Mouse (Mus musculus) forelimb bud, embryonic 11.5 days (tissue): ENCODE measurements around the gene Otulinl.

Experiments used
- DNase-seq: peaks from one replicate; pipeline ENCODE4 v3.0.0-alpha.2; 2012; ENCODE audit warnings: low read depth, low spot score

Otulinl gene

DNA sequence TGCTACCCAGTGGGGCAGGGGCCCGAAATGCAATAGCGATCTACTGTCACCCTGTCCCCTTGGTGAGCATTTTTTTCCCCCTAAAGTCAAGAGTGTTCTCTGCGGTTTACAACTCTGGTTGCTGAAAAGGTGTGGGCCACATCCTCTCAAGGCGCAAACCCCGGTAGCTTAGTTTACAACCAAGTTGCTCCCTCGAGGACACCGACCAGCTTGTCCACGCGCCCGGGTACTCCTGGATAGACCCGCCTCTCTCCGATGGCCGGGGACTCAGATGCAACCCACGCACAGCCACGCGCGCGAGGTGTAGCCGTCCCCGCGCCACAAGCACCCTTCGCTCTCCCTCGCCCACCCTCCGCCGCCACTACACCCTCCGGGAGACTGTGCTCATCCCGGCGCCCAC, 382 bp downstream of the Otulinl start:
- no peak for DNase-seq

DNA sequence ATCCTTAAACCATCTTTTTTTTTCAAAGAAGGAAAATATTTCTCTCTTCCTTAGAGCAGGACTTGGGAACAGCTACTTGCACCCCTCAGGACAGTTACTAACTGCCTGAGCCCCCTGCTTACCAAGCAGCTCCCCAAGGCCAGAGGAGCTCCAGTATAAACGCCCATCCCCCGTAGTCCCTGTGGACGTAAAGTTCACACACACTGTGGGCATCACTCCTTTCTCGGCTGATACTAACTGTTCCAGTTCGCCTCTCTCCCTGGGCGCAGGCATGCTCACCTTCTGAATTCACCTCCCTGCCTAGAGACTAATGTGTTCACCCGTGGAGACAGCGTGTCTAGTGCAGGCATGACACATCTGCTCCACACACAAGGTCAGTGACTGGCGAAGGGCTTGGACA, 2.9 kb downstream of the Otulinl start:
- no peak for DNase-seq

DNA sequence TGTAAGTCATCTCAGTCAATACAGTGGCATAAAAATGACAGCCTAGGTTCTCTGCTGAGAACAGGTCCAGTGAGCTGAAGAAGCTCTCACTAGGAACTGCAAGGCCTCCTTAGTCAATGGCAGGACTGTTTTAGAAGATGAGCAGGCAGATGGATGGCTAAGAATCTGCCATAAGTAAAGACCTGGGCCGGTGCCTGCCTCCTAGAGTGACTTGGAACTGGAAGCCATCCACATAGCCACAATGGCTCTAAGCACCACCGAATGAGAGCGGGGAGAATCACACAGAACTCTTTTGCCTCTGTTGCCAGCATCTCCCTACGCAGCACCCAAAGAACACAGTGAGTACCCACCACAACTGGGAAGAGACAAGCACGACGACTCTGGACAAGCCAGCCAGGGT, 3.6 kb downstream of the Otulinl start:
- DNase-seq: no peak

DNA sequence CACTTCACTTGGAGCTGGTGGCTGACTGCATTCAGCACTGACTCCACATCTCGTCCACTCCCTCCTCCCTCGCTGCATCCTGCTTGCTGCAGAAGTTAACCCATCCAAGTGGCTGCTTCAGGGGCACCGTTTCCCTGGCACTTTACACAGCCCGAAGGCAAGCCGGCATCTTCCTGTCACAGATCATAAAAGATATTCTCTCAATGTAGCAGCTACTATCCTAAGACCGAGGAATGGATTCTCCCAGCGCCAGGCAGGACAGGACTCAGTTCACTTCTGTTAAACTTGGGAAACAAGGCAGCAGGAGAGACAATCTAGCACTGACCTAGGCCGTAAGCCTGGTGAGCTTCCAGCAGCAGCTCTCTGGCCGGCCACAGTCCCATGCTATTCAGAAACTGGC, 5.2 kb downstream of the Otulinl start:
- no peak for DNase-seq

DNA sequence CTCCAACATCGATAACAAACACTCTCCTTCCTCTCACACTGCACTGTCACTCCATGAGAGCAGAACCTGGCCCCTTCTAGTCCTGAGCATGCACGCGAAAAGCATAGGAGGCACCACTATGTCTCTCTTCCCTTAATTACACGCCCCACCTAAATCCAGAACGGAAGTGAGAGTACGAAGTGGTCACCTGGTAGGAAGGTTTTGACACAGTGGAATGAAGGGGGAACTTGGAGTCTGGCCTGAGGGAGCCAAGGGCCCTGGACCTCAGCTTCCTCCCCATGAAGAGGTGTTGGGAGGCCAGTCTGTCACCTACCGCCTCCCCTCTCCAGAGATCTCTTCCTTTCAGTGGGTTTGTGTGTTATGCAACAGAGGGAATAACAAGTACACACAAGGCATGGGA, 6.3 kb downstream of the Otulinl start:
- no peak for DNase-seq

DNA sequence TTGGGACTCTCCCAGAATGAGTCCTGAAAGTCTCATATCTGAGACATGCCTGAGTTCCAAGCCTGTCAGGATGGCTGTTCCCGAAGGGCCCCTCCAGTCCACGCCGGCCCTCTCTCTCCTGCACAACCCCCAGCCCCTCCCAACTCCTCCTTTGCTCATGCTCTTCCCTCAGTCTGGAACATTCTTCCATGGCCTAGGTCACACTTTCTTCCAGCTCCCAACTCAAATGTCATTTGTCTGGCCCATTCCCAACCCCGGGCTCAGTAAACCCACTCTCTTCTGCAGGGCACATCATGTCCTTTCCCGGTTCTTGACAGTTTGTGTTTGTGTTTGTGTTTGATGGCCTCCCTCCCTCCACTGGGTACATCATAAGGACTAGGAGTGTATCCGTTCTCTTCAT, 7.3 kb downstream of the Otulinl start:
- no peak for DNase-seq

DNA sequence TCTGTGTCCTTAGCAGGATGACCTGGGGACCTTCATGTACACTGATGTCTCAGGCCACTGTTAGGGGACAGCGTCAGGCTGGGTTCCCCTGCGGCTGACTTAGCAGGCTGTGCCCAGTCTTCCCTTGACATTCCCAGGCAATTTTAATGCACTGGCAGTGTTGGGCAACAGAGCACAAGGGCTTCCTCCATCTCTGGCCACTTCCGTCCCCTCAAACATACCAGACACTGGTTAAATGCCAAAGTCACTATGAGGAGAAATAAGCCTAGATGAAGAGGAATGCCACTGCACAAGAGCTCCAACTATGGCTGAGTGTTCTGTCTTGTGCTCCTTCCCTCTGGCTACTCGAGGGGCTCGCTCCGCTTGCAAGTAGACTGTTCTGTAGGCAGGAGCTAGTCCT, 8.2 kb downstream of the Otulinl start:
- no peak for DNase-seq

DNA sequence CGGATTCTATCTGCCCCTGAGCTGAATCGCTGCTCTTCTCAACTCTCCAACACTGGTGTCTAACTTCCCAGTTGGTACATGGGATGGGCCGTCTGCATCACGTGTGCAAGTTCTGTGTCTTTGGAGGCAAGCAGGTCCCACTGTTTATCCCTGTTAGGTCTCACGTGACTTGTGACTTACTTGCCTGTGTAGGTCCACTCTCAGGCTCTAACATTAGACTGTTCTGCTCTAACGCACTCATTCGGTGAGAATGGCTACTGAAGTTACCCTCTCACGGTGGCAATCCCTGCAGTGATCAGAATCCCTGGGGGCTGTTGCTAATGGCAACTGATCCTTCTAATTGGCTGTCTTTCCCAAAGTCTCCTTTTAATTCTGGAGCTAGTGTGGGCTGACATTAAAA, 9.1 kb downstream of the Otulinl start:
- DNase-seq: no peak

DNA sequence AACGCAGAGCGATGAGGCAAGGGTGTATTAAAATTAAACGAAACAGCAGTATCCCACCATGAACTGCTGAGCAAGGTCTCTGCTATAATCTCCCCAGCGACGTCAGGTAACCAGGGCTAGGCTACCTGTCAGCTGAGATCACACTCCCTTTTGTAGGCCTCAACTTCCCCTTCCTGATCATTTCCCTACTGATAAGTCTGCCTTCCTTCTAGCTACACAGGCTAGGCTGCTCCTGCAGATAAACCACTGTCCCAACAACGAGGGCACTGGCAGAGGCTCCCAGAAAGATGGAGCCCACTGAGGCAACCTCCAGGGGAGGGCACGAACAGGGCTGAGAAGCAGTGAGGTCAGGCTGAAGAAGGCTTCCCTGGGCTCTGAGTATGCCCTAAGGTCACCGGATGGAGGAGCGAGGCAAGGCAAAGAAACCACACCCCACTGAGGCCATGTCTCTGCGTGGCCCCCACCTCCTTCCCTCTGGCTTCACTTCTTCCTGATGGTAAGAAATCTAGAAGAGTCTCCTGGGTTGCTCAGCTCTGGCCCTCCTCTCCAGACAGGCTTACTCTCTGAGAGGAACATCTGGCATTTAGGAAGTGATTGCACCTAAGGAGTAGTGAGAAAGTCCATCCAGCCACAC, 9.7 kb downstream of the Otulinl start:
- no peak for DNase-seq

DNA sequence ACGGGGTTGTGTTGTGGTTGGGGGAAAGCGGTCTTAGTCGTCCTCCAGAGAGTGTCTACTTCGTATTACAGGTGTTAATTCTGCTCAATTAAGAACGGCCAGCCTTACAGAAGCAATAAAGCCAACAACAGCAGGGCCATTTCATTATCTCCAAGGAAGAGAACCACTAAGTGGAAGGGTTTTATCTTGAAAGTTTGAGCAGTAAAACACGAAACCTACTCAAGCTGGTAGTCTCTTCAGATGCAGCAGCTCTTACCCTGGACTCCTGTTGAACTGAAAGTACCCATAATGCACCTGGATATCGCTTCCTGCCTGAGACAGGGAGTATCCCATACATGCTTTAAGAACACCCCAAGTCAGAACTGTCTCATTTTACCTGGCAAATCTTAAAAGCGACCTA, 10.7 kb downstream of the Otulinl start:
- DNase-seq: no peak

DNA sequence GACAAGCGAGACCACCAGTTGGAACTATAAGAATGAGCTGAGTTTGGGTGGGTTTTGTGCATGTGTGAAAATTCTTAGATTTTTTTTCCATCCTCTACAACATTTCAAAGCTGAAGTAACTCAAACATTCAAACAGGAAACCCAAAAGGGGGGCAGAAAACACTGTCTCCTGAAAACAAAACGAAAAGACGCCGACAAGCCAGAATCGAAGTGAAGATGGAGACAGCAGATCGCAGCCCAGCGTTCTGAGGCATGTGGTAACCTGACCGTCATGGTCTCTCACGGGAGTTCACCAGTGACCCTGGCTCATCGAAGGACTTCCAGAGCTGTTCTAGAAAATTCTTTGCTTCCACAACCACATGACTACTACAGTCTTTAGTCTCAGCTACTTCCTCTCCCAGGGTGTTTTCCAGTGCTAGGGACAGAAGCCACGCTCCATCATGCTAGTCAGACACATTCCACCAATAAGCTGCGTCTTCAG, 11.4 kb downstream of the Otulinl start:
- no peak for DNase-seq

DNA sequence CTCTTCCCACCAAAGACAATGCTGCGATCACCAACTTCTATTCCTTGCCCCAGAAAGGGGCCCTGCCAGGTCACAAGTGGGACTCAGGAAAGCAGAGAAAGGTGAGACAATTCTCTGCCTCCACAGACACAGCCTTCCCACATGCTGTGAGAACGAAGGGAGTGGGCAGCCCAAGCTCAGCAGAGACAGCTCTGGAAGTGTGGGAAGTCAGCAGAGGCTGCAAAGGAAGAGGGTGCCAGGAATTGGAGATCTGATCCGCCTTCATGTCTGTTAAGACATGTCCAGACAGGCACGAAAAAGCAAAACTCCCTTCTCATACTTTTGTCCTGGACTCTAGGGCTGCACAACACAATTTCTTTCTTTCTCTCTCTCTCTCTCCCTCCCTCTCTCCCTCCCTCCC, 12.1 kb downstream of the Otulinl start:
- no peak for DNase-seq

DNA sequence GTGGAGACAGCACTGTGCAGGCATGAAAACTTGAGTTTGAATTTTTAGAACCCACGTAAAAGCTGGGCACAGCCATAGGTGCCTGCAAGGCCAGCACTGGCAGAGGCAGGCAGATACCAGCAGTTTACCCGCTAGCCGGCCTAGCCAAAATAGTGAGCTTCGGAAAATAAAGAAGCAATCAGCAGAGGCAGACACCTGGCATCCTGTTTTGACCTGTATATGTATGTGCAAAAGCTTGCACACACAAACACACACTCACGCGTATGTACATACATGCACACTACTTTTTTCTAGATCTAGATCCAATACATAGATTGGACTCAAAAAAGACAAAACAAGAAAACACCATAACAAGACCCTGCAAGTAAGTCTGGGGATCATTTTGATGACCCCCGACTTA, 12.8 kb downstream of the Otulinl start:
- DNase-seq: no peak

DNA sequence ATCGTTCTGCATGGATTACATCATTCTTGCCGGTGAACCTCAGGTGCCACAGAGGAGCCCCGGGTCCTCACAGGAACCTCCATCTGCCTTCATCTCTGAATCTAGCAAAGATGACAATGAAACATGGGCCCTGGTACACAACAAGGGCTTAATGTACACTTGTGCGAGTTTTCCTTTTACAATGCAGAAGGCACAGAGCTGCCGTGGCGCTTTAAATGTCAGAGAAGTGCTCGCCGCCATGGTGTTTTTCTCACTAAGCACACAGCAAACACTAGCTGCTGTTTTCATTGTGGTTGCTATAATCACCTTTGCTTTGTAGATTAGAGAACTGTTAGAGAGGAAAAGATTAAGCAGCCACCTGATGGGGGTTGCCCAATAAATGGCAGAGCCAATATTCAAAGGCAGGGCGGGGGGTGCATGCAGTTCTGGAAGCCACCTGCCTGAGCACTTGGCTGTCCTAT, 13.3 kb downstream of the Otulinl start:
- no peak for DNase-seq

DNA sequence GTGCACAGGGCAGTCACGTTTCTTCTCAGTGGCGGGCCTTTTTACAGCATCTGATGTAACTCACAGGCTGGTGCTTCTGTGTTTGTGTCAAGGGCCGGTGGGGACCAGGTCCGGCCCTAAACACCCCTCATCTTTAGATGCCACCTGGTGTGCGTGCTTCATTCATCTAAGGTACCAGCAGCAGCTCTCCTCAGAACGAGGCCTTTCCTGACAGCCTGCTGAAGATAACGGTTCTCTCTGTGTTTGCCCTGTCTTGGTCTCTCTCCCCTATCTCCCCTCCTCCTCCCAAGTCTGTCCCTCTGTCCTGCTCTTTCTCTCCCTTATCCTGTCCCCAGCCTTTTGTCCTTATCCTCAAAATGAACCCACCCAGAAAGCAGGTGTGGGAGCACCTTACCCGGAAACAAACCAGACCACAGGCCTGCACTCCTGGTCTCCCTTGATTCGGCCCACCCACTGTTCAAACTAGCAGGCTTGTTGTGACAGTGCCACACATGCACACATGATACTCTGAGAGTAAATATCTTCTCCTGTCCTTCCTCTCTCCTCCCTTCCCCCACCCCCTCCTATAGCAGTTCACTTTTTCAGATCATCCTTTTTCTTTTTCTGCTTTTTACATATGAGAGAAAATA, 14.4 kb downstream of the Otulinl start:
- no peak for DNase-seq

DNA sequence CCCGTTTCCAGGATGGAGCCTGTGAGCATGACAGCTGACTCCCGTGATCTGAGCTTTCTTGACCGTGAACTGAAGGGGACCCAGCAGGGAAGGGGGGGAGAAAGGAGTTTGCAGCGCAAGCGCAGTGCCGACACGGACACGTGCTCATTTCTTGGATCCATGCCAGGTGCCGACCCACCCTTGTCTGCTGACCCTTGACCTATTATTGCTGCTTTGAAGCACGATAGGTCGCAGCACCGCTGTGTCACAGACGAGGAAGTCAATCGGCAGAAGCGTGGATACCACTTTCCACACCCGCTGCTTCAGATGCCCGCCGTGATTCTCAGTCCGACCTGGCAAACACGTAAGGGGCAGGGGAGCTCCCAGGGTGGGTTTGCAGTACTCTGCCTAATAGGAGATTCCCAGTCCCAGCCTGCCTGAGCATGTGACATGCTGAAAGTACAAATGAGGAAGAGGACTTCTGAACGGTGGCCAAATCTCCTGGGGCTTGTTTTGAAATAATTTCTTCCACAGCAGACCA, 15.9 kb downstream of the Otulinl start:
- no peak for DNase-seq

DNA sequence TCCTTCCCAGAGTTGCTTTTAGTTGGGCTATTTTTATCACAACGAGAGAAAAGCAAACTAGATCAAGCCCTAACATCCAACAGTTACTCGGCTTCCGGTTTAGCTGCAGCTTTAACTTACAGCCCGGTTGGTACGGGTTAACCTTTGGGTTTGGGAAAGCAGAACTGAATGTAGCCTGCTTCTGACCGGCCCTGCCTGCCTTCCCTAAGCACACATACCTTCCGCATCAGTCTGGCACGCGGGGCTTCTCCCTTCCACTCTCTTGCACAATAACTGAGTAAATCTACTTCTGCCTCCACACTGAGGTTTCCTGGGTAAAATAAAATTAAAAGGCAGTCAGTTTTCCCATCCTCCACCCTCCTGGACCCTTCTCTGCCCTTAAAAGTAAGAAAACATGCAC, 17.3 kb downstream of the Otulinl start:
- DNase-seq: no peak

DNA sequence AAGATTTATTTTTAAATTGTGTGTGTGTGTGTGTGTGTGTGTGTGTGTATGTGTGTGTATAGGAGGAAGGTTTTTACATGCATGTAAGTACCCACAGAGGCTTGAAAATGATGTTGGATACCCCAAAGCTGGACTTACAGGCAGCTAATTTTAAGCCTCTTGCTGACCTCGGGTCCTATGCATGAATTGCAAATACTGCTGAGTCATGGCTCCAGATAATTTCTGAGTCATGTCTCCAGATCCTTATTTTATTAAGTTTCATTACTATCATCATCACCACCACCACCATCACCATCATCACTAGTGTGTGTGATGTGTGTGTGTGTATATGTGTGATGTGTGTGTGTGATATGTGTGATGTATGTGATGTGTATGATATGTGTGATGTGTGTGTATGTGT, 18.7 kb downstream of the Otulinl start:
- no peak for DNase-seq

DNA sequence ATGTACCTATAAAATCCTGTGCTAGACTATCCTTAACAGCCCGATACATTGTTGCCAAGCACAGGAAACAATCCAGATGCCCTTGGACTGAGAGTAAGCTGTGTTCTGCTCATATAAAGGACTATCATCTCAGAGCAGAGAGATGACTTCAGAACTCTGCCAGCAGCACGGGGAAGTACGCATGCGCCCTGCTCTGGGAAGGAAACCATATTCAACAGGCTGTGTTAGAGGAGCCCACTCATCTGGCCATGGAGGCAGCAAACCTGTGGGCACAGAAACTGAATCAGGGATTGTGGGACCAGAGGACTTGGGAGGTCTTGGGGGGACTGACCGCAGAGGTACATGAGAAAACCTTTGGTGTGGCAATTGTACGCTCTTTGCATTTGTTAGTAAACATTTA, 19.7 kb downstream of the Otulinl start:
- DNase-seq: no peak

DNA sequence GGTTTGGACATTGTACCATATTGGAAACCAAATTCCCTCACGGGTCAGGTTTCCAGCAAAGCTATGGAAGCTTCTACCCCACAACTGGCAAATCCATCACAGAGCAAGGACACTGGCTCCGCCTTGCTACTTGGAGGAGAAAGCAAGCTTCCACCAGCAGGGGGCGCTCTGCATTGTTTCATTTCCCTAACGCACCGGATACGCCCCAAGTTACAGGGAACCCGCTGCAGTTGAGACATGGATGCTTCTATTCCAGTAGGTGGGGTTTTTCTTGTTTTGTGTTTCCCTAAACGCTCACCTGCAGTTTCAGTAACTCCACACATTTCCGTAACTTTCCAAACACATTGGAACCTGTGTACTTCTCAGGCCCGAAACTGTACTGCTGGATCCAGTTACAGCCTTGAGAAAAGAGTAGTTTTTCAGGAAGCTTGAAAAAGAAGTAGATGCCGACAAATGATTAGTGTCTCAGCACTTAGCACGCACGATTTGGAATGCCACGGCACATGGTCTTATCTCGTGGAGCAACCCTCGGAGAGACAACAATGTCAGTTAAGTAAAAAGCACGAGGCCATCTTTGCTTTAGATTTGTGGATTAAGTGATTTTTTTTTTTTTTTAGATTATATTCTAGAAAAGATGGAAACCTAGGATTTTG, 21.7 kb downstream of the Otulinl start:
- DNase-seq: peak; percentile 89

DNA sequence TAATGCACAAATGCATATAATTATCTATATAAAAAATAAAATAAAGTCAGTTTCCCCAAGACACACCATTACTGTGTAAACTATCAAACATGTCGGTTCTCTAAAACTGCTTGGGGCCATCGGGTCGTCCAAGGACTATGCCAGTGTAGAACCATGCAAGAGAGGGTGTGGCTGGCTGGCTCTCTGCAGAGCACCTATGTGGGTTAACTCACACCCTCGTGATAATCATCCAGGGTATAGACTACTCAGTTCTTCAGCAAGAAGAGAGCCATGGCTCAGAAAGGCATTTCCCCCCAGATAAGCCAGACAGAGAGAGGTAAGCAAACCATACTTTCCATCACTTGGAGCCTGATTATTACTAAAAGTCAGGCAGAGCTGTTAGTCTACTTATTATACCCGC, 22.2 kb downstream of the Otulinl start:
- DNase-seq: no peak

DNA sequence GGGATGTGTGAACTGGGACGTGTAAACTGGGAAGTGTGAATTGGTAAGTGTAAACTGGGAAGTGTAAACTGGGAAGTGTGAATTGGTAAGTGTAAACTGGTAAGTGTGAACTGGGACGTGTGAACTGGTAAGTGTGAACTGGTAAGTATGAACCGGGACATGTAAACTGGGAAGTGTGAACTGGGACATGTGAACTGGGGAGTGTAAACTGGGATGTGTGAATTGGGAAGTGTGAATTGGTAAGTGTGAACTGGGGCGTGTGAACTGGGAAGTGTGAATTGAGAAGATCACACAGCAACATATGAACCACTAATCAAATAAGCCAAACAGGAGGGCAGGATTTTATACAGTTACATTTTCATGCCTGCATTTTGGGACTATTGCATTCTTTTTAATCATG, 23.0 kb downstream of the Otulinl start:
- peak; percentile 37 for DNase-seq

DNA sequence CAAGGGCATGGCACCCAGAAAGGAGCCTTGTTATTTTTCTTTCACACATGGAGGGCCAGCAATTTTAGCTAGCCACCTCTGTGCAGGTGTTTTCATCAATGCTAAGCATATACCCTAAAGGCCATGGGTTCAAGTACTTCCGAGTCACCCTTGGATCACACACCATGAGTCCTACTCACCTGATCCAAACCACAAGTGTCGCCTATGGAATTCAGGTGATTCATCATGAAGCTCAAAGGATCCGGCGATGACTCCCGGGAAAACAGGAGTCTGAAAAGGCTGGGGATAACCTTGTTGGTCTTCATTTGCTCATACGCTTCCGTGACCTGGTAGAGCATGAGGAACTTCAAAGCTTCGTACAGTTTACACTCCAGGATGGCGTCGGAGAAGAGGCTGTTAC, 23.5 kb downstream of the Otulinl start:
- DNase-seq: no peak
